Mouse (Mus musculus) urinary bladder, postnatal 14 days (tissue): Measurements from ENCODE around the gene Vmn1r189.
"Not testable (repeated sequence)": the region's sequence is repeated elsewhere in the genome, so short reads cannot be mapped to it uniquely, and the experiment has no call there.

Experiments used
- DNase-seq: peaks from one replicate; pipeline ENCODE4 v3.0.0; 2021; ENCODE audit warnings: low spot score

Gene Vmn1r189

GRCm38 (mm10) chr13:22105724-22106123 is at the start of gene Vmn1r189:
Gene Vmn1r189 (minus strand): TSS chr13:22105824.
- DNase-seq = not testable (repeated sequence)

DNA sequence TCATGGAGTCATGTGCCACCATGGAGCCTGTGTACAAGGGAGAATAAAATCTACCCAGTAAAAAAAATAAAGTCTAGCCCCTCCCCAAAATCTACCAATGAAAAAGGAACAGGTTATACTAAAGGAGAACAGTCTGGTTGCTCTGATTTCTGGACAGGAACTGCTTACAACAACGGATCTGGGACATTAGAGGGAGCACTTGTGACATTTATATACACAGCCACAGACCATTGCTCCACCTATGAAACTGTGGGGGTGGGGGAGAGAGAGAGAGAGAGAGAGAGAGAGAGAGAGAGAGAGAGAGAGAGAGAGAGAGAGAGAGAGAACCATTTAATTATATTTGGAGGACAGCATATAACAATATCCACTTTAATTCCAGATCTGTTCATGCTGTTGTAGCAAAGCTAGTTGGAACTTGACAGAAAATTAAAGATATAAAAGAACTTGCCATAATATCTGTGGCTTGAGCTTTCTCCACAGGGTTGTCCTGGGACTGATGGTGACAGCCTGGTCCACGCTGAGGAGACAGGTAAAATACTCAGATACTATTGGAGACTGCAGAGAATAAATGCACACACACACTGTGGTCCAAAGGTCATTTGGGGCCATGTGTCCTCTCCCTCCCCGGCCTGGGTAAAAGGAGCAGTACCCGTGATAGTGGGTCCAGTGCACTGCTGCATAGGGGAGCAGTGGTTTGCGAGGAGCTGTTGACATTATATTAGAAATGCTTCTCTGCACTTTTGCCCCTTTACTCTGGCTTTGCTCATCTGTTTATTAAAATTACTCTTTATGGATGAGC is 31.1 kb upstream of the Vmn1r189 start:
- not testable (repeated sequence) for DNase-seq

GRCm38 (mm10) chr13:22084140-22084539 is 21.5 kb downstream of the Vmn1r189 start, which contains the start of gene Vmn1r188:
Gene Vmn1r188 (plus strand): TSS chr13:22084440.
- DNase-seq = not testable (repeated sequence)

- DNase-seq = no peak
Measured at GRCm38 (mm10) chr13:22063468-22063867, 42.2 kb downstream of the Vmn1r189 start.

DNA sequence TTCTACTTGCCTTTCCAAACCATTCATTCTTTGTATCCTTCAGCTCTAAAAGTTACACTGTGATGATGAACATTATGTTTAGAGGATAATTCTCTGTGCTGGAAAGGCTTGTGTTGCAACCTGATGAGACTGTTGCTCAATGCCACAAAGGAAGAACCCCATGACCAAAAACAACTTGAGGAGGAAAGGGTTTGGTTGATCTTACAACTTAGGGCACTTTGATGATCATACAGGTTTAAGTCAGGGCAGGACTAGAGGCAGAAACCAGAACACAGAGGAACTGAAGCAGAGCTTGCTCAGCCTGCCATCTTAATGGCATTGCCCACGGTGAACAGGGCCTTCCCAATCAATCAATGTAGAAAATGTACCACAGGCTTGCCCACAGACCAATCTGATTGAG is 44.2 kb downstream of the Vmn1r189 start:
- no peak for DNase-seq

GRCm38 (mm10) chr13:22053754-22054153 is 51.9 kb downstream of the Vmn1r189 start:
- no peak for DNase-seq

DNA sequence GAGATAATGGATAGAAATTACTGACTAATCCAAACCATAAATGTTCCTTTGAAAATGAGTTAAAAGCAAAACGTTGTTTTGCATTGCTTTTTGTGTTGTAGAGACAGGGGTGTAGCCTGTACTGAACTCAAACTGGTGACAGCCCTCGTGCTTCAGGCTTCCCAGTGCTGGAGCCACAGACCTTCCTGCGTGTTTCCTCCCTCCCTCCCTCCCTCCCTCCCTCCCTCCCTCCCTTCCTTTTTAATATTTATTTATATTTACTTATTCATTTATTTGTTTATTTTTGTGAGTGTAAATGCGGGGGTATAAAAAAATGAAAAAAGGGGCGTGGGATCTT is 54.1 kb downstream of the Vmn1r189 start:
- DNase-seq = no peak

DNA sequence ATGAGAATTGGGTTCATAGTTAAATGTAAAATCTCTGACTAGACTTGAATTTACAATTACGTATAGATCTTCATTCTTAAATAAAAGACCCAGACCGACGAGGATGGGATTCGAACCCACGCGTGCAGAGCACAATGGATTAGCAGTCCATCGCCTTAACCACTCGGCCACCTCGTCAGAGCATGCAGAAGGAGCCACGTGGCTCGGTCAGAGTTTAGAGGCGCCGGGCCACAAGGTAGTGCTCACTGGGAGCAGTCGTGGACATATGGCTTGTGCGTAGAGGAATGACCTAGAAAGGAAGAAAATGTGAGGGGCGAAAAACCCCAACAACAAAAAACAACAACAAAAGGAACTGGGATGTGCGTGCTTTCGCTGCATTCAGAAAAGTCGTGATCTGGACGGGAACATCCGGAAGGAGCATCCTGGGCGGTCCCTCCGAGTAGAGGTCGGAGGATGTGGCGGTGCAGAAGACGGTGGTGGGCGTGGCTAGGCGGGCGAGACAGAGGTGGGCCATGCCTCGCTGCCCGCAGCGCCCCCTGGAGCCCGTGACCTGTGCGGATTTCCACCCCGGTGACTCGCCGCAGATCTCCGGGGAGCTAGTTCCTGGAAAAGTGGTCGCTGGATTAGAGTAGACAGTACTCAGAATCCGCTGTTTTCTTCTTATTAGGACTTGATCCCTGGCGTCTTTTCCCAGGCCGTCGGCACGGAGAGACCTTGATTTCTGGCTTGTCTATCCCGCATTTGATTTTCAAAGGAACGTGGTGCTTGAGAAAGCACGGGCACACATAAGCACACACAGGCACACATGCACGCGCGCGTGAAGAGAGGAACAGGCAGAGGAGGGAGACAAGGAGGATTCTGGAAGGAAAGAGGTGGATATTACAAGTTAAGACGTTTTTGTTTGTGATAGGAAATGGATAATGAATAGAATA is 54.8 kb downstream of the Vmn1r189 start:
- peak; percentile 92 for DNase-seq
